Mouse (Mus musculus) heart, embryonic 10.5 days (tissue): ENCODE measurements at regions not wholly inside any gene's neighbourhood (a gene's known extent, or its start where the extent isn't known, plus 50 kb on each side); places are given as distances from the start of the nearest gene placed in this dataset.
A peak's percentile ranks its signal among the peaks of the same experiment; 100 is the strongest.

Source experiments
- DNase-seq: peaks from one replicate; pipeline ENCODE4 v3.0.0-alpha.2; 2017; ENCODE audit warnings: low spot score
- H3K27ac ChIP-seq: fragments of 300-500 bp; sonication (generic); 2 replicates; pipeline ENCODE4 v1.5.1; 2016; ENCODE audit warnings: mild to moderate bottlenecking
- H3K27me3 ChIP-seq: fragments of 300-500 bp; sonication (generic); 2 replicates; pipeline ENCODE4 v1.6.1; 2016; ENCODE audit warnings: mild to moderate bottlenecking; ENCODE audit not compliant: poor library complexity, insufficient read depth, severe bottlenecking
- H3K36me3 ChIP-seq: fragments of 300-500 bp; sonication (generic); 2 replicates; pipeline ENCODE4 v1.6.1; 2016; ENCODE audit warnings: mild to moderate bottlenecking, moderate library complexity
- H3K4me1 ChIP-seq: fragments of 300-500 bp; sonication (generic); 2 replicates; pipeline ENCODE4 v1.6.1; 2016; ENCODE audit warnings: mild to moderate bottlenecking
- H3K4me3 ChIP-seq: fragments of 300-500 bp; sonication (generic); 2 replicates; pipeline ENCODE4 v1.5.1; 2016; ENCODE audit warnings: mild to moderate bottlenecking, moderate library complexity
- H3K9me3 ChIP-seq: fragments of 300-500 bp; sonication (generic); 2 replicates; pipeline ENCODE4 v1.6.1; 2016; ENCODE audit warnings: mild to moderate bottlenecking, moderate library complexity
- WGBS: fragments of 180-500 bp; shearing (Covaris S2); methylation state at CpG from one replicate; pipeline ENCODE4 v1.1.7; 2016; 5-methylcytosine and 5-hydroxymethylcytosine counted together

DNA sequence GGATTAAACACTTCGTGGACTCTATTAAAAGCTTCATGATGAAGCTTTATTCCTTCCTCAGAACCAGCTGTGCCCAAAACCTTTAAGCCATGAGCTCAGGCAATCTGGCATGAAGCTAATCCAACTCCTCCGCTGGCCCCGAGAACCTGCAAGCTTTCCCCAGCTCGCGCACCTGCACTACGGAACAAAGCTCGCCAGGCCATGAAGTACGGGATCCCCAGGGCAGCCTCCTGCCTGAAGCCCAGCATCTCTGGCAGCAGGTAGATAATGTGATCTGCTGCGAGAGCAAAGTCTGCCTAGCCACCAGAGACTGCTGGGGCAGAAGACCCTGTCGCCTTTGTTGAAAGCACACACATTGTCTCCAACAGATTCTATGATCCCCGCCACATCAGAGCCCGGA lies 108.9 kb downstream of the Gm9376 start:
- Histone ChIP-seq H3K27me3 (peaks cover 4% of the 10 kb centered on the region; the same call in 1 of the 2 replicates), H3K4me3 (no peak overlapping the region), H3K36me3 (no peaks in the 10 kb centered on the region), H3K9me3 (no peaks in the 10 kb centered on the region), H3K27ac (no peak overlapping the region), H3K4me1 (no peaks in the 10 kb centered on the region)
- no peak for DNase-seq
- WGBS: 92% methylated on average over 12 of the region's 12 CpGs

- no peaks in the 10 kb centered on the region for H3K4me1 ChIP-seq
- WGBS: 80% methylated on average over 8 of the region's 8 CpGs
- no peak for DNase-seq
- H3K27me3 ChIP-seq: no peaks in the 10 kb centered on the region
- H3K36me3 ChIP-seq: no peaks in the 10 kb centered on the region
- H3K9me3 ChIP-seq: no peaks in the 10 kb centered on the region
- H3K27ac ChIP-seq: no peak overlapping the region
- H3K4me3 ChIP-seq: no peak overlapping the region
Observed at GRCm38 (mm10) chr14:118379624-118380023, 112.9 kb downstream of the Gm9376 start.

DNA sequence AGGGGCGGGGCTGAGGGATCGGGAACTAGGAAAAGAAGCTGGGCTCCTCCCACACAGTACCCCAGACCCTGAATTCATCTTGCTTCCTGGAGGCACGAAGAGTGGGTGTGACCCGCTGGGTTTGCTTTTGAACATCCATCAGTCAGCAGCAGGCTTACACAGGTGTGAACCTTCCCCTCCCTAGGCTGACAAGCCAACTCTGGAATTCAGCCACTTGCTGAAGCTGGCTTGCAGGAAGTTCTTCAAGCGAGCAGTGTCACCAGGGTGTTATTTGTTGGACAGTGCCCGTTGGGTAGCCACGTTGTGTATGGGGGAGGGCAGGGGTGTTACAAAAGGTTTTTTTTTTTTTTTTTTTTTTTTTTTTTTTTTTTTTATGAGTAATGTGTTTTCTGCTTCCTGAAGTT lies 118.8 kb downstream of the Gm9376 start:
- peak; percentile 77 for DNase-seq
- Histone ChIP-seq H3K27me3 (no peaks in the 10 kb centered on the region), H3K4me3 (peak overlapping the region; percentile 47), H3K9me3 (no peaks in the 10 kb centered on the region), H3K36me3 (no peaks in the 10 kb centered on the region), H3K27ac (no peak overlapping the region), H3K4me1 (peaks cover 5% of the 10 kb centered on the region; the same call in 1 of the 2 replicates)
- WGBS: 5% methylated on average over 7 of the region's 7 CpGs

- Histone ChIP-seq H3K4me3 (no peak overlapping the region), H3K27me3 (peaks cover 4% of the 10 kb centered on the region; the same call in 1 of the 2 replicates), H3K36me3 (no peaks in the 10 kb centered on the region), H3K27ac (no peak overlapping the region), H3K9me3 (no peaks in the 10 kb centered on the region), H3K4me1 (peaks cover 5% of the 10 kb centered on the region; the same call in 1 of the 2 replicates)
- no peak for DNase-seq
- WGBS: 75% methylated on average over 15 of the region's 15 CpGs
Observed at GRCm38 (mm10) chr14:118388061-118388460, 121.3 kb downstream of the Gm9376 start.

DNA sequence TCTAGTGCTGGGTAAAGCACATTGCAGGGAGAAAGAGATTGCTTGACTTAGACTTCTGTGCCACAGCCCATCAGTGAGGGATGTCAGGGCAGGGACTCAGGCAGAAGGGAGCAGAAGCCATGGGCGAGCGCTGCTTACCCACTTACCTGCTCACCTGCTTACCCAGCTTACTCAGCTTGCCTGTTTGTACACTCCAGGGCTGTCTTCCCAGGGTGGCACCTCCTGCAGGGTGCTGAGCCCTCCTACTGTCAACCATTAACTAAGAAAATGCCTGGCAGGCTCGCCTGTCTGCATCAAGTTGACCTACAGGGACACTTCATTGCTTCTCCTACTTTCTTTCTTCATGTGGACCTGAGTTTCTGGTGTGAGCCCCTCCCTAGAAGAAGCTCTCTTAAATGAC lies 124.0 kb downstream of the Gm9376 start:
- no peak overlapping the region for H3K27ac ChIP-seq
- H3K4me1 ChIP-seq: peaks cover 10% of the 10 kb centered on the region
- DNase-seq: no peak
- H3K36me3 ChIP-seq: no peaks in the 10 kb centered on the region
- peaks cover 4% of the 10 kb centered on the region; the same call in 1 of the 2 replicates for H3K27me3 ChIP-seq
- no peaks in the 10 kb centered on the region for H3K9me3 ChIP-seq
- WGBS: 64% methylated on average over 3 of the region's 3 CpGs
- no peak overlapping the region for H3K4me3 ChIP-seq

DNA sequence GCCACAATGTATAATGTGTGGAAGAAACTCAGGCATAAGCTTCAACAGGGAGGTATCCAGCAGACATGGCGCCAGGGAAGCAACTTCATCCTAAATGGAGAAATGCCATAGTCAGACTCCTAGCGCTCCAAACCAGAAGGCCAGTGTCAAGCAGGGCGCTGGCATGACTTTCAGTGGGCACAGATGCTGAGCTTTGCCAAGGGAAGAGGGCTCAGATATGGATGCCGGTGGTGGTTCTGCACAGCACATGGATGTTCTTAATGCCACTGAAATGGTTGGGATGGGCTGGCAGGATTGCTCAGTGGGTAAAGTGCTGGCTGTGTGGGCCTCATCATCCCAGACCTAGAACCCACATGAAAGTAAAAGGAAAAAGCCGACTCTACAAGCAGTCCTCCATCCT lies 124.8 kb downstream of the Gm9376 start:
- no peak for DNase-seq
- H3K27ac ChIP-seq: no peak overlapping the region
- H3K27me3 ChIP-seq: peaks cover 4% of the 10 kb centered on the region; the same call in 1 of the 2 replicates
- H3K4me1 ChIP-seq: peaks cover 10% of the 10 kb centered on the region; the same call in 1 of the 2 replicates
- H3K36me3 ChIP-seq: no peaks in the 10 kb centered on the region
- no peaks in the 10 kb centered on the region for H3K9me3 ChIP-seq
- no peak overlapping the region for H3K4me3 ChIP-seq
- 87% methylated on average over 5 of the region's 5 CpGs for WGBS

- H3K9me3 ChIP-seq: no peaks in the 10 kb centered on the region
- WGBS: 39% methylated on average over 6 of the region's 6 CpGs
- H3K36me3 ChIP-seq: no peaks in the 10 kb centered on the region
- H3K27me3 ChIP-seq: peaks cover 4% of the 10 kb centered on the region; the same call in 1 of the 2 replicates
- no peak overlapping the region for H3K4me3 ChIP-seq
- H3K4me1 ChIP-seq: peaks cover 10% of the 10 kb centered on the region; the same call in 1 of the 2 replicates
- no peak overlapping the region for H3K27ac ChIP-seq
- DNase-seq: no peak
Observed at GRCm38 (mm10) chr14:118393676-118394075, 126.9 kb downstream of the Gm9376 start.

- no peak for DNase-seq
- no peaks in the 10 kb centered on the region for H3K36me3 ChIP-seq
- H3K4me3 ChIP-seq: no peak overlapping the region
- peaks cover 30% of the 10 kb centered on the region for H3K27me3 ChIP-seq
- H3K4me1 ChIP-seq: no peaks in the 10 kb centered on the region
- no peak overlapping the region for H3K27ac ChIP-seq
- no peaks in the 10 kb centered on the region for H3K9me3 ChIP-seq
- WGBS: 80% methylated on average over 4 of the region's 4 CpGs
Observed at GRCm38 (mm10) chr14:118414275-118414674, 147.5 kb downstream of the Gm9376 start.

DNA sequence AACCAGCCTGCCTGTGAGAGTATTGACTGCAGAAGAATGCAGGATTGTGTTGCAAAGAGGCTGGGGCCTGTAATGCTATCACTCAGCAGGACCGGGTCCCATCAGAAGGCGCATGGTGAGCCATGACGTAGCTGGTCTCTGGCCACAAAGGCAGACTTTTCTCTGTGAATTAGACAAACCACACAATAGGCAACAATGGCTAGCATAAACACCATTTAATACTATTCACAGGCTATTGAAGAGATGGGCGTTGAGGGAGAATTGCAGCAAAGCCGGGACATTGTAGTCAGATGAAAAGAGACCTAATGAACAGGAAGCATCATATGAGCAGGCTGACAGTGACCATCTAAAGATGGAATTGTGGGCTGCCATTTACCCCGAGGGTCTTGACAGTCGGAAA lies 149.4 kb downstream of the Gm9376 start:
- DNase-seq: no peak
- no peak overlapping the region for H3K4me3 ChIP-seq

GRCm38 (mm10) chr14:118419442-118420193 lies 152.9 kb downstream of the Gm9376 start:
- H3K9me3 ChIP-seq: peaks cover 8% of the 10 kb centered on the region; the same call in 1 of the 2 replicates
- WGBS: 81% methylated on average over 12 of the region's 12 CpGs
- no peak for DNase-seq

More for the DNA sequence above, 149.4 kb downstream of the Gm9376 start:
- Histone ChIP-seq H3K9me3 (peaks cover 8% of the 10 kb centered on the region; the same call in 1 of the 2 replicates), H3K4me1 (no peaks in the 10 kb centered on the region), H3K27me3 (peaks cover 30% of the 10 kb centered on the region), H3K27ac (no peak overlapping the region), H3K36me3 (no peaks in the 10 kb centered on the region)
- WGBS: 64% methylated on average over 7 of the region's 7 CpGs

DNA sequence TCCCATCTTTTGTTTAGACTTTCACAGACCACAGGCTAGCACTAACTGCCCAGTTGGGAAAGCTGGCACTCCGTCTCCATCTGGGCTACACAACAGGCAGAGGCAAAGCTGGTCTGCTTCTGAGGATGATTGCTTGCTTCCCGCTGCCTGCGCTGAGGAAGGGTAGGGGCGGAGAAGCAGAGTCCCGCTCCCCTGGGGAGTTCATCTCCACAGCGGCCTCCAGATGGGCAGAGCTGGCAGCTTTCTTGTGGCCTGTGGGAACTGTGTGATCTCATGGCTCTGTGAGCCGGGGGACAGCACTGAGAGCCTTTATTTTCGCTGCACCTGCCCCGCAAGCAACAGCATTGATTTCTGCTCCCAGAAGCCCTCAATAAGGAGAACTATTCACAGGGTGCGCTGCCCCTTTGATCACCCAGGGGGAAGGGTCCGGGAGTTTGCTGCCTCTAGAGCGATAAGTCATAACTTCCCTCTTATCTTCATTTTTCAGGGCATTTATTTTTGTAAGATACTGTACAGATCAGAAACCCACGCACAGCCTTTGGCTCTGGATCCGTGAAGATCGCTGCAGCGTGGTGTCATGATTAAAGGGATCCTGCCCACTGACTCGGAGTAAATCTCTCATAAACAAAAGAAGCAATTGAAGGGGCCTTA lies 155.7 kb downstream of the Gm9376 start:
- Histone ChIP-seq H3K27me3 (peaks cover 8% of the 10 kb centered on the region), H3K4me3 (peak overlapping the region; percentile 53), H3K36me3 (no peaks in the 10 kb centered on the region), H3K4me1 (peaks cover 6% of the 10 kb centered on the region; the same call in 1 of the 2 replicates), H3K9me3 (peaks cover 8% of the 10 kb centered on the region; the same call in 1 of the 2 replicates), H3K27ac (0 out of 2 replicates have a peak overlapping the region, but pooled peaks have one; percentile 36)
- 6% methylated on average over 17 of the region's 17 CpGs for WGBS
- no peak for DNase-seq

More at GRCm38 (mm10) chr14:118419442-118420193, 152.9 kb downstream of the Gm9376 start:
- Histone ChIP-seq H3K27ac (no peak overlapping the region), H3K27me3 (peaks cover 21% of the 10 kb centered on the region), H3K36me3 (no peaks in the 10 kb centered on the region), H3K4me3 (no peak overlapping the region), H3K4me1 (peaks cover 6% of the 10 kb centered on the region; the same call in 1 of the 2 replicates)

DNA sequence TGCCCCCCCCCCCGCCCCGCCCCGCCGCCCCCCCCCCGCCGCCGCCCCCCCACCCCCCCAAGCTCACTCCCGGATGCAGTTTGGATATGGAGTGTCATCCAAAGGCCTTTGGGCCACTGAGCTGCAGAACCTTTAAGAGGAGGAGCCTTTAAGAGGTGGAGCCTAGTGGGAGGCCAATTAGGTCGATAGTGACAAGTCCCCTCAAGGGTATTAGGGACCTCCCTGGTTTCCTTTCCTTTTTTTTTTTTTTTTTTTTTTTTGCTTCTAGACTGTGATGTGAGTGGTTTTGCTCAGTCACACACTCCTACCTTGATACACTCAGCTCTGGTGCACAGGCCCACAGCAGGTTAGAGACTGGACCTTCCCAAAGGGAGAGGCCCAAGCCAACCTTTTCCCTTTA lies 156.5 kb downstream of the Gm9376 start:
- peaks cover 6% of the 10 kb centered on the region; the same call in 1 of the 2 replicates for H3K4me1 ChIP-seq
- peaks cover 8% of the 10 kb centered on the region; the same call in 1 of the 2 replicates for H3K9me3 ChIP-seq
- H3K36me3 ChIP-seq: no peaks in the 10 kb centered on the region
- no peak overlapping the region for H3K4me3 ChIP-seq
- H3K27ac ChIP-seq: no peak overlapping the region
- 9% methylated on average over 8 of the region's 9 CpGs for WGBS
- peaks cover 8% of the 10 kb centered on the region for H3K27me3 ChIP-seq
- no peak for DNase-seq

GRCm38 (mm10) chr14:118426562-118426961 lies 159.8 kb downstream of the Gm9376 start:
- DNase-seq: no peak
- no peaks in the 10 kb centered on the region for H3K9me3 ChIP-seq
- 73% methylated on average over 3 of the region's 3 CpGs for WGBS

More at GRCm38 (mm10) chr14:118426562-118426961, 159.8 kb downstream of the Gm9376 start:
- H3K27ac ChIP-seq: no peak overlapping the region
- peaks cover 6% of the 10 kb centered on the region; the same call in 1 of the 2 replicates for H3K4me1 ChIP-seq
- no peak overlapping the region for H3K4me3 ChIP-seq
- H3K27me3 ChIP-seq: peaks cover 8% of the 10 kb centered on the region
- H3K36me3 ChIP-seq: no peaks in the 10 kb centered on the region
